Mouse (Mus musculus): ENCODE measurements around the gene BC005624.

DNA sequence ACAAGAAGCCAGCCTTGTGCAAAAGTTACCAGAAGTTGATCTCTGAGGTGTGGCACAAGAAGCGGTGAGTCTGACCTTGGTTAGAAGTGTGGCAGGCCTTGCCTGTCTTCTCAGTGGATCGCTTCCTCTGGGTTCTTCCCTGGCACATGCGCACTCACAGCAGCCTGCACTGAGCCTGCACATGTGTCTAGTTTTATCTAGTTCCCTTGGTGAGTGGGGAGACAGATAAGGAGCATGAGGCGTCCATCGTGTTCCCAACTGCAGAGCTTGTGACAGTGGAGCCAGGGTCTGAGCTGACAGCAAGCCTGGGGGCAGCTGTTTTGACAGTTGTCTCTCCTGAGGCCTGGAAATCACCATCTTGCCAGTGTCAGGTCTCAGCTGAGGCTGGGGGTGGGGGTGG is 24.4 kb upstream of the BC005624 start:
- TF ChIP-seq CTCF (IDR thresholded peaks at IDR 0.05; ENCODE audit: borderline replicate concordance, extremely low read depth, insufficient read depth, insufficient read length) (no peak), POLR2A (IDR thresholded peaks at IDR 0.05; ENCODE audit: borderline replicate concordance, extremely low read depth, insufficient read depth, insufficient read length, poor library complexity, severe bottlenecking) (no peak)
